10 mouse cellular contexts compared by ENCODE assay signal in genomic region chr13:63242401-63243192, GRCm38 (mm10).
A peak's percentile ranks its signal among the peaks of the same experiment; 100 is the strongest.
DNase-seq lines count a peak whose midpoint lies in the region; ATAC-seq lines count a peak whose summit lies in the region.
"Had no signal": no experiment of that assay in that cellular context is flagged by ENCODE, and none has a peak within 500 bp of the region (broad histone marks: within the 10 kb centered on the region; RNA-seq: fewer than 3 reads in every experiment).

No protein-coding gene starts in this region.

- peak overlapping the region; percentile 57 for H3K4me2 ChIP-seq in neural tube, embryonic 11.5 days (ENCODE audit: low read depth)
- H3K4me2 ChIP-seq in stomach, embryonic 16.5 days (ENCODE audit: low read depth, low read length), result peak overlapping the region; percentile 89

- H3K27me3 ChIP-seq in neural tube, embryonic 11.5 days (ENCODE audit: control insufficient read depth, insufficient read depth, low read length), result no peaks in the 10 kb centered on the region
- H3K27me3 ChIP-seq in stomach, embryonic 16.5 days (ENCODE audit: control insufficient read depth, insufficient read depth, low read length), result no peaks in the 10 kb centered on the region

- H3K27ac ChIP-seq in neural tube, embryonic 11.5 days (ENCODE audit: low read depth, low read length), result no peak overlapping the region
- peak overlapping the region; percentile 81 for H3K27ac ChIP-seq in stomach, embryonic 16.5 days (ENCODE audit: low read length)
- H3K27ac ChIP-seq: midbrain, embryonic 12.5 days had no signal

- H3K4me3 ChIP-seq in neural tube, embryonic 11.5 days (ENCODE audit: low read depth, low read length), result no peak overlapping the region
- H3K4me3 ChIP-seq in stomach, embryonic 16.5 days (replicated peaks; ENCODE audit: low read length), result peak overlapping the region; percentile 91
- H3K4me3 ChIP-seq: midbrain, embryonic 12.5 days had no signal

- H3K9me3 ChIP-seq in neural tube, embryonic 11.5 days (ENCODE audit: control insufficient read depth, low read length), result no peaks in the 10 kb centered on the region
- H3K9me3 ChIP-seq in stomach, embryonic 16.5 days (replicated peaks; ENCODE audit: control insufficient read depth, low read length), result no peaks in the 10 kb centered on the region
- H3K9me3 ChIP-seq: midbrain, embryonic 12.5 days had no signal

- H3K9ac ChIP-seq in neural tube, embryonic 11.5 days (ENCODE audit: low read length), result no peak overlapping the region
- H3K9ac ChIP-seq in stomach, embryonic 16.5 days (ENCODE audit: low read length), result peak overlapping the region; percentile 64
- H3K9ac ChIP-seq: midbrain, embryonic 12.5 days had no signal

- DNase-seq in adrenal gland, adult (ENCODE audit: inconsistent age in 2 of 2, low spot score in 1 of 2), result peak; percentile 49 to 82
- no peak for DNase-seq in adrenal gland, adult 8-10 months
- no peak for DNase-seq in neural tube, embryonic 11.5 days (ENCODE audit: low spot score)
- DNase-seq in neural tube, embryonic 10.5 days (ENCODE audit: extremely low spot score, low spot score), result no peak
- peak; percentile 52 for DNase-seq in kidney, postnatal 14 days
- DNase-seq in layer of hippocampus, postnatal 25 days (ENCODE audit: extremely low spot score in 1 of 2, low spot score in 1 of 2), result no peak
- DNase-seq: adrenal gland, postnatal 10 days had no signal

- 61% methylated on average over 10 of the region's 10 CpGs for WGBS in neural tube, embryonic 11.5 days
- 53% methylated on average over 10 of the region's 10 CpGs for WGBS in stomach, embryonic 16.5 days

- H3K36me3 ChIP-seq in neural tube, embryonic 11.5 days (ENCODE audit: control insufficient read depth, insufficient read depth, low read length), result no peaks in the 10 kb centered on the region; the same call in 1 of the 2 replicates
- no peaks in the 10 kb centered on the region for H3K36me3 ChIP-seq in stomach, embryonic 16.5 days (ENCODE audit: control insufficient read depth, insufficient read depth, low read length)
- H3K36me3 ChIP-seq: midbrain, embryonic 12.5 days had no signal

- ATAC-seq in neural tube, embryonic 11.5 days (ENCODE audit: insufficient read depth, low FRiP score, low TSS enrichment), result no peak
- no peak for ATAC-seq in stomach, embryonic 16.5 days (ENCODE audit: insufficient read depth, low FRiP score)
- ATAC-seq in erythroblast, adult 5-6 weeks (replicated peaks; ENCODE audit: low FRiP score, poor library complexity, severe bottlenecking), result no peak

- H3K4me1 ChIP-seq in neural tube, embryonic 11.5 days (ENCODE audit: control insufficient read depth, insufficient read depth, low read length), result peaks cover 19% of the 10 kb centered on the region
- peaks cover 38% of the 10 kb centered on the region for H3K4me1 ChIP-seq in stomach, embryonic 16.5 days (ENCODE audit: control insufficient read depth, insufficient read depth, low read length)

Comparison
In these comparisons a context has a peak if more than half of its experiments do, and no peak if none do; other contexts are left out.
1. DNase-seq: peak in adrenal gland, adult (2 of 2) and kidney, postnatal 14 days (single experiment); none in adrenal gland, adult 8-10 months (single experiment), neural tube, embryonic 11.5 days (single experiment), neural tube, embryonic 10.5 days (single experiment) and layer of hippocampus, postnatal 25 days (0 of 2).